Mouse (Mus musculus): ENCODE measurements around the gene Spag4. TPM values are rescaled to one million over a fixed set of nuclear protein-coding genes. Genes with fewer than 3 reads are reported as not detected.

Spag4 gene
- polyA plus RNA-seq, 1 experiment from 2014 or later: 7.5 TPM

Other genes with a start within 250 kb of the Spag4 start
- gene BC029722, start 245.7 kb upstream of the Spag4 start, polyA plus RNA-seq (2015; fragmentation: Nextera tagmentation; extraction: Ambion mirVana): 31.0 and 35.2 TPM in 2 replicates
- 148 TPM in 2 replicates for gene Eif6, start 238.2 kb upstream of the Spag4 start, polyA plus RNA-seq (2015; fragmentation: Nextera tagmentation; extraction: Ambion mirVana)
- gene Fam83c, start 230.3 kb upstream of the Spag4 start, polyA plus RNA-seq (2015; fragmentation: Nextera tagmentation; extraction: Ambion mirVana): 0.42 and 0.70 TPM in 2 replicates
- 66.5 and 78.2 TPM in 2 replicates for gene Uqcc1, start 134.9 kb upstream of the Spag4 start, polyA plus RNA-seq (2015; fragmentation: Nextera tagmentation; extraction: Ambion mirVana)
- gene Gm15557, start 124.4 kb upstream of the Spag4 start, polyA plus RNA-seq (2015; fragmentation: Nextera tagmentation; extraction: Ambion mirVana): not detected in 2 replicates
- gene Gdf5, start 119.8 kb upstream of the Spag4 start, polyA plus RNA-seq (2015; fragmentation: Nextera tagmentation; extraction: Ambion mirVana): 2.7 and 4.5 TPM in 2 replicates
- gene Cep250, start 108.7 kb upstream of the Spag4 start, polyA plus RNA-seq (2015; fragmentation: Nextera tagmentation; extraction: Ambion mirVana): 17.0 and 18.9 TPM in 2 replicates
- 1.7 and 2.4 TPM in 2 replicates for gene 6430550D23Rik, start 57.2 kb upstream of the Spag4 start, polyA plus RNA-seq (2015; fragmentation: Nextera tagmentation; extraction: Ambion mirVana)
- 350 and 382 TPM in 2 replicates for gene Ergic3, start 57.1 kb upstream of the Spag4 start, polyA plus RNA-seq (2015; fragmentation: Nextera tagmentation; extraction: Ambion mirVana)
- not detected in 2 replicates for gene Fer1l4, start 12.2 kb upstream of the Spag4 start, polyA plus RNA-seq (2015; fragmentation: Nextera tagmentation; extraction: Ambion mirVana)
- gene Cpne1, start 46.8 kb downstream of the Spag4 start, polyA plus RNA-seq (2015; fragmentation: Nextera tagmentation; extraction: Ambion mirVana): 28.9 and 30.4 TPM in 2 replicates
- gene Rbm12, start 46.8 kb downstream of the Spag4 start, polyA plus RNA-seq (2015; fragmentation: Nextera tagmentation; extraction: Ambion mirVana): 37.6 and 38.8 TPM in 2 replicates
- 20.7 and 28.6 TPM in 2 replicates for gene Gm28036, start 61.9 kb downstream of the Spag4 start, polyA plus RNA-seq (2015; fragmentation: Nextera tagmentation; extraction: Ambion mirVana)
- 295 and 326 TPM in 2 replicates for gene Romo1, start 78.9 kb downstream of the Spag4 start, polyA plus RNA-seq (2015; fragmentation: Nextera tagmentation; extraction: Ambion mirVana)
- gene Nfs1, start 79.0 kb downstream of the Spag4 start, polyA plus RNA-seq (2015; fragmentation: Nextera tagmentation; extraction: Ambion mirVana): 39.7 and 45.2 TPM in 2 replicates
- 494 and 529 TPM in 2 replicates for gene Rbm39, start 115.1 kb downstream of the Spag4 start, polyA plus RNA-seq (2015; fragmentation: Nextera tagmentation; extraction: Ambion mirVana)
- gene Phf20, start 131.3 kb downstream of the Spag4 start, polyA plus RNA-seq (2015; fragmentation: Nextera tagmentation; extraction: Ambion mirVana): 148 and 181 TPM in 2 replicates
- gene Cnbd2, start 247.1 kb downstream of the Spag4 start, polyA plus RNA-seq (2015; fragmentation: Nextera tagmentation; extraction: Ambion mirVana): 5.0 and 6.9 TPM in 2 replicates
- 60.6 and 64.9 TPM in 2 replicates for gene Scand1, start 247.5 kb downstream of the Spag4 start, polyA plus RNA-seq (2015; fragmentation: Nextera tagmentation; extraction: Ambion mirVana)